Mouse (Mus musculus) neural tube, embryonic 13.5 days (tissue): ENCODE measurements around the gene Lrrfip1. TPM values are rescaled to one million over a fixed set of nuclear protein-coding genes. Genes with fewer than 3 reads are reported as not detected.
A peak's percentile ranks its signal among the peaks of the same experiment; 100 is the strongest.

Experiments used
- ATAC-seq: fragments of 200-750 bp; cut with Nextera tagmentation; 2 replicates; pipeline ENCODE4 v1.8.0; 2017; ENCODE audit warnings: low read depth, mild to moderate bottlenecking, moderate TSS enrichment, moderate library complexity
- H3K27ac ChIP-seq: fragments of 300-500 bp; sonication (generic); replicated peaks from 2 replicates; pipeline ENCODE4 v1.5.1; 2015; ENCODE audit warnings: moderate library complexity, mild to moderate bottlenecking, inconsistent platforms
- H3K27me3 ChIP-seq: fragments of 300-500 bp; sonication (generic); 2 replicates; pipeline ENCODE4 v1.6.1; 2015; ENCODE audit warnings: mild to moderate bottlenecking, inconsistent platforms
- H3K36me3 ChIP-seq: fragments of 300-500 bp; sonication (generic); 2 replicates; pipeline ENCODE4 v1.6.1; 2015; ENCODE audit warnings: mild to moderate bottlenecking, inconsistent platforms
- H3K4me1 ChIP-seq: fragments of 300-500 bp; sonication (generic); replicated peaks from 2 replicates; pipeline ENCODE4 v1.6.1; 2015; ENCODE audit warnings: inconsistent platforms
- H3K4me2 ChIP-seq: fragments of 300-500 bp; sonication (generic); 2 replicates; pipeline ENCODE4 v1.6.1; 2015; ENCODE audit warnings: inconsistent platforms, mild to moderate bottlenecking, moderate library complexity
- H3K4me3 ChIP-seq: fragments of 300-500 bp; sonication (generic); 2 replicates; pipeline ENCODE4 v1.5.1; 2015; ENCODE audit warnings: mild to moderate bottlenecking, inconsistent platforms
- H3K9ac ChIP-seq: fragments of 300-500 bp; sonication (generic); 2 replicates; pipeline ENCODE4 v1.6.1; 2015; ENCODE audit warnings: moderate library complexity, mild to moderate bottlenecking, inconsistent platforms
- H3K9me3 ChIP-seq: fragments of 300-500 bp; sonication (generic); 2 replicates; pipeline ENCODE4 v1.6.1; 2016; ENCODE audit warnings: inconsistent platforms
- WGBS: fragments of 180-500 bp; shearing (Covaris S2); methylation state at CpG from one replicate; pipeline ENCODE4 v1.1.7; 2015; 5-methylcytosine and 5-hydroxymethylcytosine counted together
- polyA plus RNA-seq: library from polyadenylated mRNA; unstranded; fragments of >200 nt; fragmentation: Nextera tagmentation; extraction: Ambion mirVana; gene quantifications from 2 replicates; pipeline ENCODE4 v1.2.1, GENCODE M21; 2015

Lrrfip1 gene
- polyA plus RNA-seq, 1 experiment from 2014 or later, result 33.7 TPM

GRCm38 (mm10) chr1:91052747-91053181 lies 54.2 kb downstream of the Lrrfip1 start:
- peak; percentile 90 for ATAC-seq
- H3K9ac ChIP-seq, result peak overlapping the region; percentile 69
- no peaks in the 10 kb centered on the region for H3K9me3 ChIP-seq
- peaks cover 27% of the 10 kb centered on the region for H3K4me1 ChIP-seq
- peak overlapping the region; percentile 96 for H3K4me2 ChIP-seq
- peak overlapping the region; percentile 46 for H3K4me3 ChIP-seq
- 0% methylated on average over 28 of the region's 28 CpGs for WGBS
- no peak overlapping the region for H3K27ac ChIP-seq
- no peaks in the 10 kb centered on the region for H3K36me3 ChIP-seq
- peaks cover 30% of the 10 kb centered on the region for H3K27me3 ChIP-seq

GRCm38 (mm10) chr1:91053218-91054073 lies 54.9 kb downstream of the Lrrfip1 start:
- Histone ChIP-seq H3K4me1 (peaks cover 27% of the 10 kb centered on the region), H3K27ac (no peak overlapping the region), H3K27me3 (peaks cover 30% of the 10 kb centered on the region), H3K4me3 (peak overlapping the region; percentile 46), H3K4me2 (peak overlapping the region; percentile 96), H3K9ac (peak overlapping the region; percentile 69), H3K9me3 (no peaks in the 10 kb centered on the region), H3K36me3 (no peaks in the 10 kb centered on the region)
- 1% methylated on average over 39 of the region's 41 CpGs for WGBS
- peak; percentile 16 for ATAC-seq

- peak overlapping the region; percentile 46 for H3K4me3 ChIP-seq
- no peak overlapping the region for H3K9ac ChIP-seq
- H3K36me3 ChIP-seq, result no peaks in the 10 kb centered on the region
- peaks cover 30% of the 10 kb centered on the region for H3K27me3 ChIP-seq
- peaks cover 27% of the 10 kb centered on the region for H3K4me1 ChIP-seq
- H3K4me2 ChIP-seq, result peak overlapping the region; percentile 96
- H3K9me3 ChIP-seq, result no peaks in the 10 kb centered on the region
- WGBS, result 52% methylated on average over 10 of the region's 10 CpGs
- ATAC-seq, result no peak
- no peak overlapping the region for H3K27ac ChIP-seq
These were observed 55.5 kb downstream of the Lrrfip1 start for GRCm38 (mm10) chr1:91054074-91054471.

GRCm38 (mm10) chr1:91054815-91055214 lies 56.3 kb downstream of the Lrrfip1 start:
- no peak for ATAC-seq
- Histone ChIP-seq H3K27ac (no peak overlapping the region), H3K4me2 (peak overlapping the region; percentile 26), H3K9me3 (no peaks in the 10 kb centered on the region), H3K27me3 (peaks cover 30% of the 10 kb centered on the region), H3K4me3 (no peak overlapping the region), H3K4me1 (peaks cover 31% of the 10 kb centered on the region), H3K9ac (no peak overlapping the region), H3K36me3 (no peaks in the 10 kb centered on the region)
- 85% methylated on average over 3 of the region's 3 CpGs for WGBS

- Histone ChIP-seq H3K4me3 (no peak overlapping the region), H3K4me1 (peaks cover 33% of the 10 kb centered on the region), H3K27me3 (peaks cover 30% of the 10 kb centered on the region), H3K9me3 (no peaks in the 10 kb centered on the region), H3K36me3 (no peaks in the 10 kb centered on the region), H3K27ac (0 out of 2 replicates have a peak overlapping the region, but pooled peaks have one; percentile 10), H3K4me2 (no peak overlapping the region), H3K9ac (no peak overlapping the region)
- whole genome bisulfite sequencing, result 36% methylated on average over 9 of the region's 9 CpGs
- ATAC-seq, result no peak
These were observed 57.2 kb downstream of the Lrrfip1 start for GRCm38 (mm10) chr1:91055744-91056143.

- Histone ChIP-seq H3K36me3 (no peaks in the 10 kb centered on the region), H3K4me1 (peaks cover 33% of the 10 kb centered on the region), H3K27me3 (peaks cover 27% of the 10 kb centered on the region), H3K4me3 (no peak overlapping the region), H3K9me3 (no peaks in the 10 kb centered on the region), H3K4me2 (no peak overlapping the region), H3K9ac (no peak overlapping the region), H3K27ac (no peak overlapping the region)
- WGBS, result 87% methylated on average over 8 of the region's 8 CpGs
- no peak for ATAC-seq
These were observed 57.9 kb downstream of the Lrrfip1 start for GRCm38 (mm10) chr1:91056416-91056815.

GRCm38 (mm10) chr1:91057311-91058245 lies 59.0 kb downstream of the Lrrfip1 start:
- H3K9ac ChIP-seq, result no peak overlapping the region
- H3K4me3 ChIP-seq, result no peak overlapping the region
- no peak overlapping the region for H3K27ac ChIP-seq
- H3K9me3 ChIP-seq, result no peaks in the 10 kb centered on the region
- H3K36me3 ChIP-seq, result no peaks in the 10 kb centered on the region
- H3K27me3 ChIP-seq, result peaks cover 17% of the 10 kb centered on the region
- WGBS, result 76% methylated on average over 18 of the region's 18 CpGs
- no peak overlapping the region for H3K4me2 ChIP-seq
- ATAC-seq, result no peak
- H3K4me1 ChIP-seq, result peaks cover 37% of the 10 kb centered on the region

GRCm38 (mm10) chr1:91058251-91058650 lies 59.7 kb downstream of the Lrrfip1 start:
- no peak overlapping the region for H3K9ac ChIP-seq
- H3K4me3 ChIP-seq, result no peak overlapping the region
- no peaks in the 10 kb centered on the region for H3K9me3 ChIP-seq
- peaks cover 36% of the 10 kb centered on the region for H3K4me1 ChIP-seq
- WGBS, result 74% methylated on average over 6 of the region's 6 CpGs
- no peak overlapping the region for H3K27ac ChIP-seq
- no peak for ATAC-seq
- H3K27me3 ChIP-seq, result peaks cover 17% of the 10 kb centered on the region
- no peak overlapping the region for H3K4me2 ChIP-seq
- no peaks in the 10 kb centered on the region for H3K36me3 ChIP-seq

- Histone ChIP-seq H3K4me1 (peaks cover 30% of the 10 kb centered on the region), H3K27ac (no peak overlapping the region), H3K9me3 (no peaks in the 10 kb centered on the region), H3K36me3 (no peaks in the 10 kb centered on the region), H3K4me2 (no peak overlapping the region), H3K9ac (no peak overlapping the region), H3K27me3 (0 out of 2 replicates have a peak, but pooled peaks cover 1% of the 10 kb centered on the region), H3K4me3 (no peak overlapping the region)
- no peak for ATAC-seq
- WGBS, result 56% methylated on average over 9 of the region's 9 CpGs
These were observed 61.5 kb downstream of the Lrrfip1 start for GRCm38 (mm10) chr1:91059792-91060604.

GRCm38 (mm10) chr1:91061105-91061504 lies 62.6 kb downstream of the Lrrfip1 start:
- WGBS, result 75% methylated on average over 4 of the region's 4 CpGs
- no peak overlapping the region for H3K4me3 ChIP-seq
- no peak overlapping the region for H3K4me2 ChIP-seq
- H3K9me3 ChIP-seq, result no peaks in the 10 kb centered on the region
- H3K4me1 ChIP-seq, result peaks cover 23% of the 10 kb centered on the region
- H3K27me3 ChIP-seq, result no peaks in the 10 kb centered on the region
- no peak overlapping the region for H3K27ac ChIP-seq
- H3K36me3 ChIP-seq, result no peaks in the 10 kb centered on the region
- H3K9ac ChIP-seq, result no peak overlapping the region
- no peak for ATAC-seq

- ATAC-seq, result peak; percentile 51; the same call in 1 of the 2 replicates
- 27% methylated on average over 5 of the region's 5 CpGs for WGBS
These were observed 63.8 kb downstream of the Lrrfip1 start for GRCm38 (mm10) chr1:91062363-91062762.

More at GRCm38 (mm10) chr1:91062363-91062762, 63.8 kb downstream of the Lrrfip1 start:
- no peaks in the 10 kb centered on the region for H3K27me3 ChIP-seq
- no peaks in the 10 kb centered on the region for H3K36me3 ChIP-seq
- no peak overlapping the region for H3K9ac ChIP-seq
- H3K4me2 ChIP-seq, result no peak overlapping the region
- no peak overlapping the region for H3K4me3 ChIP-seq
- H3K27ac ChIP-seq, result peak overlapping the region; percentile 6; the same call in 1 of the 2 replicates
- no peaks in the 10 kb centered on the region for H3K9me3 ChIP-seq
- peaks cover 23% of the 10 kb centered on the region for H3K4me1 ChIP-seq
